Mouse (Mus musculus) E14TG2a.4 (cell line): ENCODE measurements around the gene Sstr2.

Experiments used
- CTCF ChIP-seq: conservative IDR thresholded peaks from 2 replicates; pipeline ENCODE4 v1.5.1; 2014; ENCODE audit warnings: low read length
- NANOG ChIP-seq: IDR thresholded peaks from 2 replicates; pipeline ENCODE4 v1.6.1; 2014; ENCODE audit warnings: borderline replicate concordance, low read length, mixed read lengths

GRCm38 (mm10) chr11:113632303-113632702 is 13.2 kb downstream of the Sstr2 start:
- no peak for TF ChIP-seq CTCF
- TF ChIP-seq NANOG: no peak
